Mouse (Mus musculus) myocyte (in vitro differentiated cells): ENCODE data around the gene Arhgap25. TPM values are rescaled to one million over a fixed set of nuclear protein-coding genes. Genes with fewer than 3 reads are reported as not detected.
"Not testable (repeated sequence)": the region's sequence is repeated elsewhere in the genome, so short reads cannot be mapped to it uniquely, and the experiment has no call there.

Experiments
- H3K27me3 ChIP-seq: one replicate; pipeline ENCODE4 v1.6.1; 2011; ENCODE audit not compliant: control insufficient read depth, insufficient read depth, insufficient read length
- H3K36me3 ChIP-seq: one replicate; pipeline ENCODE4 v1.6.1; 2011; ENCODE audit not compliant: control insufficient read depth, insufficient read depth
- H3K4me2 ChIP-seq: one replicate; pipeline ENCODE4 v1.6.1; 2011; ENCODE audit warnings: low read depth, control low read depth
- H3K4me3 ChIP-seq: one replicate; pipeline ENCODE4 v1.5.1; 2011; ENCODE audit warnings: mild to moderate bottlenecking, control low read depth, moderate library complexity
- H3K79me2 ChIP-seq: one replicate; pipeline ENCODE4 v1.6.1; 2011; ENCODE audit not compliant: control insufficient read depth, insufficient read depth
- H3ac ChIP-seq: one replicate; pipeline ENCODE4 v1.6.1; 2011; ENCODE audit not compliant: control insufficient read depth, insufficient read length
- CEBPB ChIP-seq: IDR thresholded peaks from 2 replicates; pipeline ENCODE4 v1.6.1; 2011; ENCODE audit warnings: mild to moderate bottlenecking, moderate library complexity; ENCODE audit not compliant: poor library complexity, insufficient read depth, severe bottlenecking
- E2F4 ChIP-seq: IDR thresholded peaks from one replicate; pipeline ENCODE4 v1.6.1; 2011; ENCODE audit warnings: mild to moderate bottlenecking, control low read depth, moderate library complexity; ENCODE audit not compliant: insufficient read depth
- MAX ChIP-seq: IDR thresholded peaks from one replicate; pipeline ENCODE4 v1.6.1; 2011; ENCODE audit warnings: low read depth, mild to moderate bottlenecking, control low read depth
- MYOD1 ChIP-seq, 3 experiments: IDR thresholded peaks; one replicate each; pipeline ENCODE4 v1.6.1; 2011; ENCODE audit warnings: control low read depth in 2 of 3, low read depth in 2 of 3, mild to moderate bottlenecking in 2 of 3, moderate library complexity in 1 of 3; ENCODE audit not compliant: insufficient read length in 2 of 3, control insufficient read depth in 1 of 3
- MYOG ChIP-seq, 3 experiments: IDR thresholded peaks; one replicate each; pipeline ENCODE4 v1.6.1; 2011; ENCODE audit warnings: control low read depth in 2 of 3, low read depth in 2 of 3, mild to moderate bottlenecking in 2 of 3; ENCODE audit not compliant: insufficient read length in 2 of 3, control insufficient read depth in 1 of 3, insufficient read depth in 1 of 3
- POLR2A ChIP-seq: IDR thresholded peaks from one replicate; pipeline ENCODE4 v1.6.1; 2011; ENCODE audit warnings: low read depth, mild to moderate bottlenecking, control low read depth, moderate library complexity; ENCODE audit not compliant: insufficient read length
- POLR2AphosphoS2 ChIP-seq: IDR thresholded peaks from one replicate; pipeline ENCODE4 v1.6.1; 2011; ENCODE audit warnings: low read depth, control low read depth; ENCODE audit not compliant: insufficient read length
- REST ChIP-seq: IDR thresholded peaks from one replicate; pipeline ENCODE4 v1.6.1; 2011; ENCODE audit warnings: mild to moderate bottlenecking, control low read depth, moderate library complexity; ENCODE audit not compliant: insufficient read depth, insufficient read length
- SRF ChIP-seq: IDR thresholded peaks from one replicate; pipeline ENCODE4 v1.6.1; 2011; ENCODE audit warnings: low read depth; ENCODE audit not compliant: control insufficient read depth, insufficient read length
- TCF12 ChIP-seq: IDR thresholded peaks from one replicate; pipeline ENCODE4 v1.6.1; 2011; ENCODE audit warnings: mild to moderate bottlenecking, control low read depth; ENCODE audit not compliant: poor library complexity, insufficient read depth, severe bottlenecking
- TCF3 ChIP-seq: IDR thresholded peaks from one replicate; pipeline ENCODE4 v1.6.1; 2011; ENCODE audit warnings: low read depth, control low read depth; ENCODE audit not compliant: insufficient read length
- USF1 ChIP-seq: IDR thresholded peaks from one replicate; pipeline ENCODE4 v1.6.1; 2011; ENCODE audit warnings: low read depth, mild to moderate bottlenecking, control low read depth, moderate library complexity
- polyA plus RNA-seq: library from polyadenylated mRNA; unstranded; fragments of >200 nt; fragmentation: generic; extraction: Trizol; gene quantifications from one replicate; pipeline ENCODE4 v1.2.1, GENCODE M21; 2012; ENCODE audit warnings: missing spikeins

Gene Arhgap25
- polyA plus RNA-seq, 1 experiment = 0.34 TPM

DNA sequence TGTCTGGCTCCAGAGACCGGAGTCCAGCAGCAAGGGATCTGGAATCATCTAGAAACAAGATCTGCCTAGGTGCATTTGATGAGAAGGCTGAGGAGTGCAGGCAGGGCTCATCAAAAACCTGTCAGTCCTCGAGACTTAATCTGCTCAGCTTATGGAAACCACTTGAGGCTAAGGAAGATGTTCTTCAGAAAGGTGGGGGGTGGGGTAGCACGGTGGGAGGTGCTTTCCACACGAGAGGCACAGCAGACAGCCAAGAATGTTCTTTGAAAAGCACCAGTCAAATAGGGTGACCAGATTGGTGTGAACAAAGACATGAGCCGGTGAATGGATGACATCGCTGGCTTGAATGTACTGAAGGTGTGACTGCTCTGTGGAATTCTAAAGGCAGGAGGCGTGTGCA, 9.3 kb downstream of the Arhgap25 start:
- H3K27me3 ChIP-seq = peaks cover 4% of the 10 kb centered on the region
- no peaks in the 10 kb centered on the region for H3K79me2 ChIP-seq
- H3ac ChIP-seq = no peak overlapping the region
- no peaks in the 10 kb centered on the region for H3K36me3 ChIP-seq
- TF ChIP-seq SRF (no peak), TCF12 (no peak), POLR2A (no peak), POLR2AphosphoS2 (no peak), USF1 (no peak), REST (no peak), MAX (no peak), TCF3 (no peak), E2F4 (no peak), MYOD1 (IDR thresholded peaks at IDR 0.05; ENCODE audit: control insufficient read depth in 1 of 3, insufficient read length in 2 of 3, low read depth in 2 of 3) (no peak), CEBPB (no peak), MYOG (IDR thresholded peaks at IDR 0.05; ENCODE audit: control insufficient read depth in 1 of 3, insufficient read depth in 1 of 3, insufficient read length in 2 of 3, low read depth in 2 of 3) (no peak)
- H3K4me3 ChIP-seq = no peak overlapping the region
- H3K4me2 ChIP-seq = no peak overlapping the region

DNA sequence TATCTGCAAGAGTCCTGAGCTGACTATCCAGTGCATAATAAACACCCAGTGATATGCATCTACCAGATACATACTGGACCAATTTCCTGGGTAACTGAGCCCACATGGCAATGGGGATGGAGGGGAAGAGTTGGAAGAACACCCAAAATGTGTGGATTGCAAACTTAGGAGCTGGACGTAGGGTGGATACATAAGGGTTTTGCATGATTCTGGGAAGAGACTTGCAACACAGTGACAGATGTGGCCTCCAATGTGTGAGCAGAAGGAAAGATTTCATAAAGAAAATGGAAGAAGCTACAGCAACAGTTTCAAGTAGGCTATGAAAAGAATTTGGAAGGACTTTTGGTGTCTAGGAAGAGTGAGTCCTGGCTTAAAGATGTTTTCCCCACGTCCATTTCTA, 10.0 kb downstream of the Arhgap25 start:
- H3K4me2 ChIP-seq = no peak overlapping the region
- H3K4me3 ChIP-seq = no peak overlapping the region
- no peaks in the 10 kb centered on the region for H3K79me2 ChIP-seq
- H3ac ChIP-seq = no peak overlapping the region
- H3K27me3 ChIP-seq = no peaks in the 10 kb centered on the region
- TF ChIP-seq MAX = no peak
- no peak for TF ChIP-seq TCF12
- TF ChIP-seq TCF3 = no peak
- TF ChIP-seq E2F4 = no peak
- TF ChIP-seq REST = no peak
- TF ChIP-seq CEBPB = no peak
- no peak for TF ChIP-seq SRF
- no peak for TF ChIP-seq POLR2AphosphoS2
- no peak for TF ChIP-seq POLR2A
- no peak for TF ChIP-seq USF1
- TF ChIP-seq MYOG (IDR thresholded peaks at IDR 0.05; ENCODE audit: control insufficient read depth in 1 of 3, insufficient read depth in 1 of 3, insufficient read length in 2 of 3, low read depth in 2 of 3) = no peak
- TF ChIP-seq MYOD1 (IDR thresholded peaks at IDR 0.05; ENCODE audit: control insufficient read depth in 1 of 3, insufficient read length in 2 of 3, low read depth in 2 of 3) = no peak
- H3K36me3 ChIP-seq = no peaks in the 10 kb centered on the region

DNA sequence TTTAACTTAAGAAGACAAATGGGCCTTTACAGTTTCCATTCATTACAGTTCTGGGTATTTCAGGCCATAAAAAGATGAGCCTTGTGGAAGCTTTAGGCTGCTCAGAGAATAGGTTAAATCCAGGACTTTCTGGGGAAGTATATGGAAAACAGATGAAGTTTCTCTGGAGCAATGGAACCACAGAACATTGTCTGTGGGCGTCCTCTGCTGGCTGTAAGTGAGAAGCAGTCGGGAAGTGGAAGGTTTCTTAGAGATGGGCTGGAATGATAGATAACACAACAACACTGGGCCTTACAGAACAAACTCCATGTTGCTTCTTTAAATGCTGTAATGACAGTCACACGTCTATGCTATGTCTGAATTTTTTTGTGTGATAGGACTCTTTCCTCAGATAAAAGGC, 10.8 kb downstream of the Arhgap25 start:
- Histone ChIP-seq H3K79me2 (no peaks in the 10 kb centered on the region), H3ac (no peak overlapping the region), H3K4me3 (no peak overlapping the region), H3K4me2 (no peak overlapping the region), H3K27me3 (no peaks in the 10 kb centered on the region), H3K36me3 (no peaks in the 10 kb centered on the region)
- TF ChIP-seq MYOG (IDR thresholded peaks at IDR 0.05; ENCODE audit: control insufficient read depth in 1 of 3, insufficient read depth in 1 of 3, insufficient read length in 2 of 3, low read depth in 2 of 3) (no peak), SRF (no peak), E2F4 (no peak), POLR2AphosphoS2 (no peak), POLR2A (no peak), MYOD1 (IDR thresholded peaks at IDR 0.05; ENCODE audit: control insufficient read depth in 1 of 3, insufficient read length in 2 of 3, low read depth in 2 of 3) (no peak), MAX (no peak), TCF3 (no peak), CEBPB (no peak)

DNA sequence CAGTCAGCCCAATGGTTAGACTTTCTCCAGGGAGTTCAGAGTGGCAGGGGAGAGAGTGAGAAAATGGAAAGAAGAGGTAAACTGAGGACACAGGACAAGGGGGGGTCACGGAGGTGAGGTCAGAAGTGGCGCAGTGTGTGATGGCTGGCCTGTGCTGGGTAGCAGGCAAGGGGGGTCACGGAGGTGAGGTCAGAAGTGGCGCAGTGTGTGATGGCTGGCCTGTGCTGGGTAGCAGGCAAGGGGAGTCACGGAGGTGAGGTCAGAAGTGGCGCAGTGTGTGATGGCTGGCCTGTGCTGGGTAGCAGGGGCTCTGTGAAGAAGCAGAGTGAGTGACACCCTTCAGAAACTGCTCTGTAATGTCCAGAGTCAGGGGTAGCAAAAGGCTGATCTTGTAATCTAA, 11.4 kb downstream of the Arhgap25 start:
- not testable (repeated sequence) for H3K4me3 ChIP-seq, H3K27me3 ChIP-seq, H3K79me2 ChIP-seq, H3K36me3 ChIP-seq, H3ac ChIP-seq, H3K4me2 ChIP-seq

DNA sequence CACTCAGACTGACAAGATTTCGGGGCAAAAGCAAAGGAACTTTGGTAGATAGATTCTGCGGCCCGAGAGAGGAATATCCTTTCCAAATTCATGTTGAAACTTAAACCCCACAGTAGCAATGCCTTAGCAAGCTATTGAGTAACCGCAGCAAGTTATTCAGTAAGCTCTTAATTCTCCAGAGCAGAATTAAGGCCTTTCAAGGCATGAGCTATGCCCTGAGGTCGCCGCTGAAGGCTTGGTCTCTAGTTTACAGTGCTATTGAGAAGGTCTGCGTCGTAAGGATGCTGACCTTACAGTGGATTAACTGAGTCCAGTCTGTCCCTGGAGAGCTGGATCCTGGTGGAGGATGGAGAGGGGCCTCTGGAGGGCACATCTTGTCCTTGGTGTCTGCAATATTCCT, 12.5 kb downstream of the Arhgap25 start:
- Histone ChIP-seq H3K79me2 (no peaks in the 10 kb centered on the region), H3K4me2 (no peak overlapping the region), H3K4me3 (no peak overlapping the region), H3K36me3 (no peaks in the 10 kb centered on the region), H3ac (no peak overlapping the region), H3K27me3 (no peaks in the 10 kb centered on the region)
- TF ChIP-seq MAX = no peak
- TF ChIP-seq SRF = no peak
- no peak for TF ChIP-seq E2F4
- TF ChIP-seq USF1 = no peak
- no peak for TF ChIP-seq TCF3
- no peak for TF ChIP-seq TCF12
- no peak for TF ChIP-seq REST
- no peak for TF ChIP-seq MYOG (IDR thresholded peaks at IDR 0.05; ENCODE audit: control insufficient read depth in 1 of 3, insufficient read depth in 1 of 3, insufficient read length in 2 of 3, low read depth in 2 of 3)
- no peak for TF ChIP-seq POLR2A
- TF ChIP-seq POLR2AphosphoS2 = no peak
- TF ChIP-seq CEBPB = no peak
